Mouse (Mus musculus) embryonic fibroblast, embryonic 13.5 days (primary cell): Measurements from ENCODE around the gene Gm21095. TPM values are rescaled to one million over a fixed set of nuclear protein-coding genes. Genes with fewer than 3 reads are reported as not detected.
"Not testable (repeated sequence)": the region's sequence is repeated elsewhere in the genome, so short reads cannot be mapped to it uniquely, and the experiment has no call there.

Experiments
- H3K27ac ChIP-seq: 2 replicates; pipeline ENCODE4 v1.5.1; 2012; ENCODE audit warnings: low read length, control low read depth, inconsistent platforms; ENCODE audit not compliant: insufficient read depth
- H3K4me1 ChIP-seq: 2 replicates; pipeline ENCODE4 v1.6.1; 2011; ENCODE audit warnings: low read length; ENCODE audit not compliant: control insufficient read depth, insufficient read depth
- H3K4me3 ChIP-seq: 2 replicates; pipeline ENCODE4 v1.5.1; 2011; ENCODE audit warnings: mild to moderate bottlenecking, control low read depth, low read length; ENCODE audit not compliant: insufficient read depth
- polyA plus RNA-seq: library from polyadenylated mRNA; stranded (reverse); fragments of >200 nt; gene quantifications from 2 replicates; pipeline ENCODE4 v1.2.4, GENCODE M21; 2011; ENCODE audit warnings: low read depth; ENCODE audit not compliant: missing spikeins, insufficient read length

Gene Gm21095
- polyA plus RNA-seq: not detected in 2 replicates

GRCm38 (mm10) chrY:84096979-84097378 lies at the start of gene Gm21095:
Gene Gm21095 (plus strand): TSS chrY:84097279.
- not testable (repeated sequence) for H3K27ac ChIP-seq, H3K4me1 ChIP-seq, H3K4me3 ChIP-seq
